Mouse (Mus musculus) adipose tissue, adult 10 weeks (tissue): ENCODE results near the gene Sept14. TPM values are rescaled to one million over a fixed set of nuclear protein-coding genes. Genes with fewer than 3 reads are reported as not detected.

Source experiments
- polyA plus RNA-seq: library from polyadenylated mRNA; stranded (reverse); fragments of 350-450 nt; fragmentation: Illumina TruSeq; extraction: RNeasy Lipid Tissue Mini Kit (QIAGEN cat#74804); gene quantifications from one replicate; pipeline ENCODE4 v1.2.3, GENCODE M21; 2014; ENCODE audit warnings: low read depth, low replicate concordance

Sept14 gene
- polyA plus RNA-seq: not detected

DNA sequence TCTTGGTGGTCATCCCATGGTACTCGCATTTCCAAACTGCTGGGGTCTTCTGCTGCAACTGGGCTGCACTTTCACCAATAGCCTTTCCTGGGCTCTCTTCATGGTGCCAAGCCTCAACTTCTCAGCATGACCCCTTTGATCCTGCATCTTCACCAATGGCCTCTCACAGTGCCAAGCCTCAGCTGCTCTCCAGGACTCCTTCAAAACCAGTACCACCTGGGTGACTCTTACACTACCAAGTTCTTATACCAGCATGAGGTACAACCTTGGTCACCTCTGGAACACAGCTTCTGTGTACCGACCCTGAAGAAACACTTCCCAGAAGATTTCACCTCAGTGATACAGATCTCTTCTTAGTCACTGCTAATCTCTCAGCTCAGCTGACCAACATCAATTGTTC is at the start of gene Sept14:
Gene Sept14, minus strand, starts transcription at position 101 of the 400 bp plus-strand sequence.

DNA sequence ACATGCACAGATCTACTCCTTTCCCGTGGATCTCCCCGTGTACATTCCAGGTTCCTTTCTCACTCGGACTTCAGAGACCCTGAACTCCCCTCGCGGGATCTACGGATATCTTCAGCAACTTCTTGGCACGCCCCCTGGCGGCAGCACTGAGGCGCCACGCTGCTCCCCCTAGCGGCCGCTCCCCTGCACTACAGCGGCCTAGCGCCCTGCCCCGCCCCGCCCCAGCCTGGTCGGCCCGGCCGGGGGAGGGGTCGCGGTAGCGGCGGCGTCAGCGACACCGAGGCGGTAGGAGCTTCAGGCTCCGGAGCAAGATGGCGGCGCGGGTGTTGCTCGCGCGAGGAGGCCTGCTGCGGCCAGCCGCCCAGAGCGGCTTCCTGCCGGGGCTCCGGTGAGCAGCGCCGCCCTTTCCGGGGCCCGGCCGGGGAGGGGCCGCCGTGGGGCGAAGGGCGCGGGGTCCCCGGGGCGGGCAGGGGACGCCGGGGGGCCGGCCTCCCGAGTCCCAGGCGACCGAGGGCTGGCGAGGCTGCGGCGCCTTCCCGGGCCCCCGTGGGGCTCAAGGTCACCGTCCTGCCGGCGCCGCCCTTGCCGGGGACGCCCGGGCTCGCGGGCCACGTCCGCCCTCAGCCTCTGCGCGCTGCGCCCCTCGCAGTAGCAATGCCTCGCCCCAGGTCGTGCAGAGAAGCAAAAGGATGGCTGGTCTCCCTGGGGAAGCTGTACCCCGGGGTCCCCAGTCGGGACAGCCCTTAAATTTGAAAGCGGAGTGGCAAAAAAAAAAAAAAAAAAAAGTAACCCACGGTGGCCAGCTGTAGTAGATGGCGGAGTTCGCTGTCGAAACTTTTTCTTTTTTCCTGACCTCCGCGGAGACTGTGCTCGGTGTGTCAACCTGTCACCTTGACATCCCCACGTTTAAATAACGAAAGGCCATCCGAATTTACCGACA is 16.8 kb upstream of the Sept14 start, which contains the start of gene Nipsnap2:
Gene Nipsnap2, plus strand, starts transcription at position 230 of the 940 bp plus-strand sequence.

DNA sequence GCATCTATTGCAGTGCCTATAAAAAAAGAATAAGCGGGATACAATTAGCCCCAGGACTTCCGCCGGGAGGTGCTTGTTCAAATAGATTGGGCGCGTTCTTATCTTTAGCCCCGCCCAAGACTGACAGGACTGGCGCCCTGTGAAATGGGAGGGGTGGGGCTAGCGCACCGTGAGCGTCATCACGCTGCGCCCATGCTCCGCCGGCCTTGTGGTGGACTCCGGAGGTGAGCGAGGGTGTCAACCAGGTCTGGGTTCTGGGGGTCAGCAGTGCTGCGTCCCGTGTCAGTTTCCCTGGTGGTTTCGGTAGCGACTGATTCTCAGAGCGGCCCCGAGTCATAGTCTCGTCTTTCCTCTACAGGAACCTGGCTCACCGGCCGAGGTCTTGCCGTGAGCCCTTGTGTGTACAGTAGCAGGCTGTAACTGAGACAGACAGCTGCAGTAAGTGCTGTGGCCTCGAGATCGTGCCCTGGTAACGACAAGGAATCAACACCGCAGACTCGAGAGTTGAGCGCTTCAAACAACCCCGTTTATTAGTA is 7.1 kb upstream of the Sept14 start, which contains the start of gene Mrps17:
Gene Mrps17, plus strand, starts transcription at position 172 of the 536 bp plus-strand sequence.

DNA sequence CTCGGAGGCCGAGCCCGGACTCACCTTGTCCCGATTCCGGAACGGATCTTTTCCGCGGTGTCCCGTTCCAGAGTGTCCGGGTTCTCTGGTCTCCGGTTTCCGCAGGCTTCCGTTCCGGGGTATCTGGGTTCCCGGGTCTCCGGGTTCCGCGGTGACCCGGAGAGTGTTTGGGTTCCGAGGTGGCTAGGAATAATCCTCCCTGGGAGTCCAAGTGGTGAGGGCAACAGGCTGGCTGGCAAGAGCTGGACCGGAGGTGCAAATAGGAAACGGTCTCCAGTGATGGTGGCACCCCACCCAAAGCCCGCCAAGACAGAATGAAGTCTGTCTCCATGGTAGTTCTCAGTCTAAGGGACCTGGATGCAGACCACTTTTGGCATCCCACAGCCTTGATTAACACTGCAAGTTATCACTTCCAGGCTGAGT is 38.3 kb downstream of the Sept14 start, which contains the start of gene Zfp11:
Gene Zfp11, minus strand, starts transcription at position 64 of the 423 bp plus-strand sequence.

Other genes starting within 250 kb of the Sept14 start
- 50.2 TPM for gene Sfswap, start 207.3 kb downstream of the Sept14 start, polyA plus RNA-seq
- 1.7 TPM for gene Mmp17, start 124.3 kb downstream of the Sept14 start, polyA plus RNA-seq
- 2.3 TPM for gene Zfp11, start 38.4 kb downstream of the Sept14 start, polyA plus RNA-seq
- 69.8 TPM for gene Mrps17, start 7.0 kb upstream of the Sept14 start, polyA plus RNA-seq
- 60.8 TPM for gene Nipsnap2, start 16.6 kb upstream of the Sept14 start, polyA plus RNA-seq
- 37.1 TPM for gene Psph, start 78.9 kb upstream of the Sept14 start, polyA plus RNA-seq
- gene Sumf2, start 138.5 kb upstream of the Sept14 start, polyA plus RNA-seq: 34.2 TPM
- 523 TPM for gene Chchd2, start 179.0 kb upstream of the Sept14 start, polyA plus RNA-seq
- gene Zbed5, start 187.2 kb upstream of the Sept14 start, polyA plus RNA-seq: 6.5 TPM
- 14.6 TPM for gene Phkg1, start 190.0 kb upstream of the Sept14 start, polyA plus RNA-seq
- 23.8 TPM for gene Nupr1l, start 200.0 kb upstream of the Sept14 start, polyA plus RNA-seq
- gene Vkorc1l1, start 233.5 kb upstream of the Sept14 start, polyA plus RNA-seq: 55.4 TPM